Mouse (Mus musculus) heart, postnatal 10 days (tissue): Measurements from ENCODE around the gene Coq5. TPM values are rescaled to one million over a fixed set of nuclear protein-coding genes. Genes with fewer than 3 reads are reported as not detected.

Source experiments
- DNase-seq, 2 experiments: peaks; one replicate each; pipeline ENCODE4 v3.0.0; 2021
- intact Hi-C: fragments of 180-260 bp; cut with DNase I; formaldehyde crosslinking; loops from one replicate; pipeline ENCODE4 v1.15.1; 2025
- total RNA-seq, 2 experiments: library from RNA; stranded (reverse); gene quantifications; 2 replicates each; pipeline ENCODE4 v1.2.3; 2021

Gene Coq5
- 100 to 1,000 TPM; 131 to 134 TPM for total RNA-seq

DNA sequence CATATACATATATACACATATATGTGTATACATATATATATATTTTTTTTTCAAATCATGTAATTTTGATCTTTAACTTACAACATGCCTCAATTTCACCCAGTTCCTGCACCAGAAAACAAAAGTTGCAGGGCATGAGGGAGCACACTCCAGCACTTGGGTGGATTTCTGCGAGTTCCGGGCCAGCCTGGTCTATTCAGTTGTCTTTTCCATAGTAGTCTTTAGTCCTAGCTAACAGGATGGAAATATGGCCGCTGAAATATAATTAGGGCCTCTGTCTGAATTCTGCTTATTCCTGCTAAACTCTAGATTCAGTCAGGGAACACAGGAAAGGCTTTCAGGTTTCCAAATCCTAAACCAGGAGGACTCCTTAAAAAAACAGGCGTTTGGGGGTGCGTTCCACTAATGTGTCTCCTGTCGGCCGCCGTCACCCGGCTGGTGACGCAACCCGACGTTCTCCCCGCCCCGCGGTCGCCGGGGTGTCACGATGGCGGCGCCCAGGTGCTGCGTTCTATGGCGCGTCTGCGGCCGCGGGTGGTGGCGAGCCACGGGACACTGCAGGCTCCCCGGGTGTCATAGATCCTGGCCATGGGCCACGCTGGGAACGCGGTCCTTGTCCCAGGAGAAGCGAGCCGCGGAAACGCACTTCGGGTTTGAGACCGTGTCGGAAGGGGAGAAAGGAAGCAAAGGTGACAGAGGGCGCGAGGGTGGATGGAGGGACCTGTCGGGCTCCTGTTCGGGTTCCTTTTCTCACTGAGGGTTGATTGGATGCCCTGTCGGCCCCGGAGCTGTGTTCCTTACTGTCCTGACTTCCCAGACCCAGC, at the start of gene Coq5:
Coq5 (plus strand) TSS at position 441 of the 824 bp plus-strand sequence.
- DNase-seq = peak; percentile 90 to 92
- intact Hi-C loops = loop anchor here (2.0 to 5.0 kb wide), 2 partner anchors 21 to 63 kb away; partner anchors contain the start of genes Dynll1, Gatc and Triap1

DNA sequence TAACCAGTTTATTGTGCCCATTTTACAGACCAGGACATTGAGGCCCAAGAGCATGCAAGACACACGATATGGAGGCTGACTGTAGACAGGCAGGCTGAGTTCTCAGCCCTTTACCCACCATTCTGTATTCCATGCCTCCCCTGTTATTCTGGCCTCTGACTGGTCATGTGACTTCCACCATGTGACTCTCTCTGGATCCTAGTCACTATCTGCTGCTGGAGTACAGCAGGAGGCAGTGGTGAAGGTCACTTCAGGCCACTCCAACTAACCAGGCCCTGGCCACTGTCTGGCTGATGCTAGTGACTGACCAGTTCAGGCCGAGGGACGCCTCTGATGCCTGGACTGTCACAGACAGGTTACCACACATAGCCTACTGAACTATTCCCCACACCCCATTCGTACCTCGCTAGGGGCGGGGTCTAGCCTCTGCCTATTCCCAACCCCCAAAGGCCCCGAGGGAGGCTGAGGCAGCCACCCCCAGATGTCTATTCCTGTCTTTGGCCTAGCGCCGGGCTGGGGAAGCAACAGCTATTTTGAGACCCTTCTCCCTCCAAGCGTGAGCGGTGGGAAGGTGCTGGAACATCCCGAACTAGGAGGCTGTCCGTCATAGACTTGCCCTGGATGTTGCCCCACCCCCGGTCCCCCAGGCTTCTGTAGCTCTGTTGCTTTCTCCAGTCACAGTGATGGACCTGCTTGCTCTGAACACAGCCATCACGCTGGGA, 48.5 kb upstream of the Coq5 start:
- intact Hi-C loops = no loop called here

GRCm38 (mm10) chr5:115231552-115232120, 47.8 kb upstream of the Coq5 start:
- intact Hi-C loops = no loop called here

More for the DNA sequence above, 48.5 kb upstream of the Coq5 start:
- peak; percentile 26 to 42 for DNase-seq

GRCm38 (mm10) chr5:115232516-115232915, 47.0 kb upstream of the Coq5 start:
- no peak for DNase-seq
- intact Hi-C loops = no loop called here

More at GRCm38 (mm10) chr5:115231552-115232120, 47.8 kb upstream of the Coq5 start:
- DNase-seq = no peak

GRCm38 (mm10) chr5:115233031-115233780, 46.3 kb upstream of the Coq5 start:
- intact Hi-C loops = no loop called here
- DNase-seq = no peak

DNA sequence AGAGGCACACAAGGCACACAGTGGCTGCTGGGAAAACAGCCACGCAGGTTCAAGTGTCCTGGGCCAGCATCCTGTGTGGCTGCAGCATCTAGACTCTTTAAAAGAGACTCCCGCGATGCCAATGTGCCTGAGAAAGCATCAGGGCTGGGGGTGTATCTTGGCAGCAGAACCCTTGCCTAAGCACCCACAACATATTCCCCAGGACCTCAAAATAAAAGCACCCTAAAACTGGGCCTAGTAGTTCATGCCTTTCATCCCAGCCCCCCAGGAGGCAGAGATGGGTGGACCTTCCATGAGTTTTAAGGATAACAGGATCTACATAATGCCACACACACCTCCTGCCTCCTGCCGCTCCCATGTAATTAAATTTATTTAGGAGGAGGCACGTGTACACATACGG, 44.9 kb upstream of the Coq5 start:
- intact Hi-C loops = no loop called here
- DNase-seq = no peak

DNA sequence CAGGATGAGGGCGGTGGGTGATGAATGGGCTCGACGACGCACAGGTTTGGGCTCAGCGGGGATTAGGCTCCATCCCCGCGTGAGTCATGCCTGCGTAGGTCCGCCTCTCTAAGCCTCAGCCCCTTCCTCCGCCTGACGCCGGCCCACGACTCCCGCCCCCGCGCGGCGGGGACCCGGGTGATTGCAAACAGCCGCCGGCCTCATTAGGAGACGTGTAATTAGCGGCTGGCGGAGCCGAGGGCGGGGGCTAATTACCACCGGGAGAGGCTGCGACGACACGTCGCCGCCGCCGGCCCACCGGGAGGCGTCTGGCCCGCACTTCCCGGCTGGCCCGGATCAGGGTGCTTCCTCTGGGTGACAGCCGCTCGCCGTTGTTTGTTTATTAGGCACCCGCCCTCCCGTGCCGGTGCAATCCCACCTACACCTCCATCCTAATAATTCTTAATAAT, 44.1 kb upstream of the Coq5 start:
- intact Hi-C loops = loop anchor here (1.0 to 5.0 kb wide), 2 partner anchors 48 to 258 kb away; no protein-coding TSS in a partner anchor
- peak; percentile 74 to 76 for DNase-seq

DNA sequence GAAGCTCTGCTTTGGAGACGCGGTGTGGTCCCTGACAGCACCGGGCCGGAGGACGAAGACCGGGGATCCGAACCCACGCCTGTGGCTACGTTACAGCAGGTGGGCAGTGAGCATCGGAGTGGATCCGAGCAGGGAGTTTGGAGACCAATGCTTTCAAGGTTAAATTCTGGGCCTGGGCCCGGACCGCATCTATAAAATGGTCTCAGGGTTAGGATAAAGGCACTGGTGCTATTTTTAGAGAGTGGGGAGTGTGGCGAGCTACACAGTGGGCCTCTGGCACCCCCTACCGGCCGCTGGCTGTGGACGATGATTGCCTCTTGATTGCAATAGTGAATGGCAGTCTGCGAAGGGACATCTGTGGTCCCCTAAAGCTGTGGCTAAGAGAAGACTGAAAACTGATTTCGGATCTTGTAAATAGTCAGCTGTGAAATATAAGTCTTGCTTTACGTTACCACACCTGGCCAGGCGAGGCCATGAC, 43.6 kb upstream of the Coq5 start, which contains the start of gene Pop5:
Pop5 (plus strand) TSS at position 51 of the 478 bp plus-strand sequence.
- intact Hi-C loops = loop anchor here (1.0 to 5.0 kb wide), 4 partner anchors 49 to 259 kb away; partner anchors contain the start of gene Cox6a1
- peak; percentile 92 to 96 for DNase-seq

GRCm38 (mm10) chr5:115237803-115238728, 41.4 kb upstream of the Coq5 start:
- DNase-seq = peak; percentile 95
- intact Hi-C loops = loop anchor here (2.0 to 5.0 kb wide), 2 partner anchors 111 to 261 kb away; partner anchors contain the start of gene Cox6a1

GRCm38 (mm10) chr5:115238729-115239195, 40.7 kb upstream of the Coq5 start:
- intact Hi-C loops = loop anchor here (5.0 kb wide), 1 partner anchor 261 kb away; no protein-coding TSS in a partner anchor
- DNase-seq = peak; percentile 29 to 41

GRCm38 (mm10) chr5:115240191-115240590, 39.3 kb upstream of the Coq5 start:
- DNase-seq = no peak
- intact Hi-C loops = loop anchor here (2.0 kb wide), 1 partner anchor 21 kb away; no protein-coding TSS in a partner anchor

GRCm38 (mm10) chr5:115255472-115255871, 24.0 kb upstream of the Coq5 start:
- intact Hi-C loops = no loop called here
- DNase-seq = no peak

- intact Hi-C loops = no loop called here
- no peak for DNase-seq
These were observed 22.4 kb upstream of the Coq5 start for GRCm38 (mm10) chr5:115256909-115257546.

- no peak for DNase-seq
- intact Hi-C loops = loop anchor here (2.0 kb wide), 1 partner anchor 20 kb away; no protein-coding TSS in a partner anchor
These were observed 19.1 kb upstream of the Coq5 start for GRCm38 (mm10) chr5:115260356-115260755.

DNA sequence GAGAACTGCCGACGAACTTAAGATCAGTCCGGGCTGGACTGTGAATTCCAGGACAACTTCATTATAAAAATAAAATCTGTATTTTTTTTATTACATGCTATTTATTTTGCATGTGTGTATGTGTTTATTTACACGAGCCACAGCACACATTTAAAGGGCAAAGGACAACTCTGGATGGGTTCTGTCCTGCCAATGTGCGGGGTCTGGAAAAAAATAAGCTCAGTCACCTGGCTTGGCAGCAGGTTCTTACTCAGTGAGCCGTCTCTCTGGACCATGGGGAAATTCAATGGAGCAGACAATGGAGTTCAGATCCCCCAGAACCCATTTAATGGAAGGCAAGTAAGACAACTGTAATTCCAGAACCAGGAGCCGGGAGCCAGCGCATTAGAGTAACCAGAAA, 18.3 kb upstream of the Coq5 start:
- intact Hi-C loops = loop anchor here (2.0 kb wide), 1 partner anchor 20 kb away; no protein-coding TSS in a partner anchor
- no peak for DNase-seq

- DNase-seq = no peak
- intact Hi-C loops = loop anchor here (2.0 kb wide), 1 partner anchor 21 kb away; no protein-coding TSS in a partner anchor
These were observed 17.6 kb upstream of the Coq5 start for GRCm38 (mm10) chr5:115261880-115262279.

GRCm38 (mm10) chr5:115262502-115263291, 16.8 kb upstream of the Coq5 start:
- DNase-seq = no peak
- intact Hi-C loops = no loop called here
